ENCODE assay signal across 7 mouse cellular contexts in the genomic region with DNA sequence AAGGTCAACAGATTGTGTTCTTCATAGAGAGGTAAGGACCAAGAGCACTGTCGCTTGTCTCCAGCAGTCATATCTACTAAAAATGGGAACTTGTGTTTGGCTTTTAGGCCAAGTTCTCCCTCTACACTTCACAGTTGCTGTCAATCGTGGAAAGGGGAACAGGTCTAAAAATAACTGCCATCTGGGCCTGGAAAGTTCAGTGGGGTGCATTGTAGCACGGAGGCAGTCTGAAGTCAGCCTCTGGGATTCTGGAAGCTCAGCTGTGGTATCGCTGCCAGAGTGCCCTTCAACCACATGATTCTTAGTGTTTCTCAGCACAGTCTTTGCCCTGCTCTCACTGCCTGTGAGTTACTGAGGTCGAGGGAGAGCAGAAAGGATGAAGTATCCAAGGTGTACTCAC.
A peak's percentile ranks its signal among the peaks of the same experiment; 100 is the strongest.
DNase-seq lines count a peak whose midpoint lies in the region; ATAC-seq lines count a peak whose summit lies in the region.

No protein-coding gene starts in this region.

- peak; percentile 12 for DNase-seq in gastrocnemius, postnatal 14 days
- DNase-seq in gastrocnemius, postnatal 10 days = no peak
- DNase-seq in adipocyte (ENCODE audit: low spot score) = peak; percentile 11
- DNase-seq in heart, adult 18-20 months = peak; percentile 56 to 80
- DNase-seq in heart, postnatal 36 days = peak; percentile 22 to 46
- DNase-seq in urinary bladder, postnatal 10 days (ENCODE audit: low spot score) = no peak

- ATAC-seq in erythroblast, adult 5-6 weeks (replicated peaks; ENCODE audit: low FRiP score, poor library complexity, severe bottlenecking) = no peak

- intact Hi-C loops in gastrocnemius, postnatal 14 days (cut with DNase I; ENCODE audit: low total_unique reads) = no loop called here
- intact Hi-C loops in heart, postnatal 36 days (cut with DNase I) = no loop called here

Comparison
In these comparisons a context has a peak if more than half of its experiments do, and no peak if none do; other contexts are left out.
1. DNase-seq: peak in gastrocnemius, postnatal 14 days (single experiment), adipocyte (single experiment), heart, adult 18-20 months (2 of 2) and heart, postnatal 36 days (2 of 2); none in gastrocnemius, postnatal 10 days (single experiment) and urinary bladder, postnatal 10 days (single experiment).